In the genomic region with DNA sequence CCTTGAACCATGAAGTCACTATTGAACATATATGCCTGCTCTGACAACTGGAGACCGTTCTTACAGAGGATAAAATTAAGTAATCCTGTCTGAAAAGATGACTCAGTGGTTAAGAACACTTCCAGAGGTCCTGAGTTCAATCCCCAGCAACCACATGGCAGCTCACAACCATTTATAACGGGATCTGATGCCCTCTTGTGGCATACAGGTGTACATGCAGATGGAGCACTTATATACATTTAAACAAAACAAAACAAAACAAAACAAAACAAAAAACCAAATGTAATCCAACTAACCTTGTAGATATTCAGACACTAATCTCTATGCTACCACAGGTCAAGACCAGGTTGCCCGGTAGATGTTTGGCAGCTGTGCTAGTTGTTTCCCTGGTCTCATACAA, we compare ENCODE assay signal across 22 mouse cellular contexts. TPM values are rescaled to one million over a fixed set of nuclear protein-coding genes. Genes with fewer than 3 reads are reported as not detected.
DNase-seq lines count a peak whose midpoint lies in the region; ATAC-seq and TF ChIP-seq lines count a peak whose summit lies in the region.
"Had no signal": no experiment of that assay in that cellular context is flagged by ENCODE, and none has a peak within 500 bp of the region (broad histone marks: within the 10 kb centered on the region; RNA-seq: fewer than 3 reads in every experiment).

No protein-coding gene starts in this region.

- H3K36me3 ChIP-seq in forebrain, postnatal 0 days (ENCODE audit: insufficient read depth) = no peaks in the 10 kb centered on the region
- H3K36me3 ChIP-seq in forebrain, embryonic 14.5 days (ENCODE audit: control insufficient read depth, insufficient read depth, low read length) = 0 out of 2 replicates have a peak, but pooled peaks cover 4% of the 10 kb centered on the region
- H3K36me3 ChIP-seq in liver, embryonic 14.5 days (replicated peaks; ENCODE audit: control insufficient read depth, insufficient read depth, low read depth) = no peaks in the 10 kb centered on the region
- H3K36me3 ChIP-seq in liver, embryonic 12.5 days = no peaks in the 10 kb centered on the region
- H3K36me3 ChIP-seq: neural tube, embryonic 12.5 days; stomach, embryonic 15.5 days had no signal

- H3K9ac ChIP-seq in forebrain, postnatal 0 days = no peak overlapping the region
- H3K9ac ChIP-seq in forebrain, embryonic 14.5 days (ENCODE audit: low read length) = no peak overlapping the region
- no peak overlapping the region for H3K9ac ChIP-seq in liver, embryonic 14.5 days (replicated peaks)
- H3K9ac ChIP-seq in liver, embryonic 12.5 days = no peak overlapping the region
- H3K9ac ChIP-seq: forebrain, embryonic 13.5 days; neural tube, embryonic 12.5 days; stomach, embryonic 15.5 days had no signal

- 0 out of 2 replicates have a peak, but pooled peaks cover 5% of the 10 kb centered on the region for H3K4me1 ChIP-seq in forebrain, postnatal 0 days (ENCODE audit: insufficient read depth)
- H3K4me1 ChIP-seq in forebrain, embryonic 14.5 days (ENCODE audit: control insufficient read depth, insufficient read depth, low read length) = no peaks in the 10 kb centered on the region
- no peaks in the 10 kb centered on the region for H3K4me1 ChIP-seq in liver, embryonic 14.5 days (replicated peaks; ENCODE audit: control insufficient read depth in 2 of 2, insufficient read depth in 2 of 2, low read length in 1 of 2)
- H3K4me1 ChIP-seq in liver, embryonic 12.5 days = peaks cover 13% of the 10 kb centered on the region
- H3K4me1 ChIP-seq: forebrain, embryonic 13.5 days had no signal

- no peaks in the 10 kb centered on the region for H3K27me3 ChIP-seq in forebrain, postnatal 0 days (ENCODE audit: insufficient read depth, low read length)
- H3K27me3 ChIP-seq in forebrain, embryonic 14.5 days (replicated peaks; ENCODE audit: control insufficient read depth, insufficient read depth, low read length) = no peaks in the 10 kb centered on the region
- no peaks in the 10 kb centered on the region for H3K27me3 ChIP-seq in liver, embryonic 14.5 days (ENCODE audit: control insufficient read depth, insufficient read depth, low read length)
- no peaks in the 10 kb centered on the region for H3K27me3 ChIP-seq in liver, embryonic 12.5 days (replicated peaks)
- H3K27me3 ChIP-seq: forebrain, embryonic 13.5 days; neural tube, embryonic 12.5 days; stomach, embryonic 15.5 days had no signal

- WGBS in forebrain, postnatal 0 days = 93% methylated on average over 3 of the region's 3 CpGs
- 93% methylated on average over 3 of the region's 3 CpGs for WGBS in forebrain, embryonic 14.5 days
- WGBS in liver, embryonic 14.5 days (ENCODE audit: insufficient replicate concordance) = 61% methylated on average over 3 of the region's 3 CpGs
- WGBS in liver, embryonic 12.5 days (ENCODE audit: insufficient replicate concordance) = 75% methylated on average over 3 of the region's 3 CpGs

- no peak overlapping the region for H3K4me2 ChIP-seq in forebrain, postnatal 0 days (ENCODE audit: low read depth)
- H3K4me2 ChIP-seq in forebrain, embryonic 14.5 days (ENCODE audit: low read length) = no peak overlapping the region
- no peak overlapping the region for H3K4me2 ChIP-seq in liver, embryonic 14.5 days (ENCODE audit: low read depth)
- no peak overlapping the region for H3K4me2 ChIP-seq in liver, embryonic 12.5 days
- H3K4me2 ChIP-seq: forebrain, embryonic 13.5 days; heart, embryonic 11.5 days; neural tube, embryonic 12.5 days; stomach, embryonic 15.5 days had no signal

- TF ChIP-seq CTCF in forebrain, postnatal 0 days (IDR thresholded peaks at IDR 0.05; ENCODE audit: low read depth) = peak; percentile 26; the same call in 1 of the 2 replicates
- peak; percentile 51 for TF ChIP-seq CTCF in liver, embryonic 14.5 days (IDR thresholded peaks at IDR 0.05; ENCODE audit: low read depth)

- H3K9me3 ChIP-seq in forebrain, postnatal 0 days (ENCODE audit: low read length) = no peaks in the 10 kb centered on the region
- H3K9me3 ChIP-seq in forebrain, embryonic 14.5 days (replicated peaks; ENCODE audit: control insufficient read depth, low read length) = no peaks in the 10 kb centered on the region
- no peaks in the 10 kb centered on the region for H3K9me3 ChIP-seq in liver, embryonic 14.5 days (ENCODE audit: control insufficient read depth, low read length)
- no peaks in the 10 kb centered on the region for H3K9me3 ChIP-seq in liver, embryonic 12.5 days (replicated peaks)
- H3K9me3 ChIP-seq: forebrain, embryonic 13.5 days; neural tube, embryonic 12.5 days; stomach, embryonic 15.5 days had no signal

- no peak for DNase-seq in forebrain, postnatal 0 days
- no peak for DNase-seq in forebrain, embryonic 14.5 days (ENCODE audit: low spot score)
- DNase-seq in liver, embryonic 14.5 days (ENCODE audit: low read depth in 3 of 3, low spot score in 3 of 3) = no peak
- DNase-seq in ES-CJ7 (ENCODE audit: low read depth, low spot score) = peak; percentile 48
- no peak for DNase-seq in kidney, adult 9 months
- no peak for DNase-seq in embryo, embryonic 11 days
- DNase-seq: adrenal gland, postnatal 36 days; cerebellum, postnatal 36 days; lung, postnatal 4 days; midbrain, embryonic 14.5 days; thymus, postnatal 36 days had no signal

- no peak for TF ChIP-seq EP300 in liver, embryonic 14.5 days (IDR thresholded peaks at IDR 0.05; ENCODE audit: low read depth)

- no peak overlapping the region for H3K27ac ChIP-seq in forebrain, postnatal 0 days (ENCODE audit: low read depth, low read length)
- no peak overlapping the region for H3K27ac ChIP-seq in forebrain, embryonic 14.5 days (ENCODE audit: low read depth, low read length)
- H3K27ac ChIP-seq in liver, embryonic 14.5 days = no peak overlapping the region
- no peak overlapping the region for H3K27ac ChIP-seq in liver, embryonic 12.5 days
- H3K27ac ChIP-seq: forebrain, embryonic 13.5 days; neural tube, embryonic 12.5 days; stomach, embryonic 15.5 days had no signal

- ATAC-seq in forebrain, postnatal 0 days = no peak
- no peak for ATAC-seq in forebrain, embryonic 14.5 days
- no peak for ATAC-seq in liver, embryonic 14.5 days (ENCODE audit: insufficient read depth)
- ATAC-seq in liver, embryonic 12.5 days = no peak
- peak; percentile 45; the same call in 1 of the 2 replicates for ATAC-seq in megakaryocyte progenitor cell, adult 5-6 weeks (replicated peaks; ENCODE audit: poor library complexity)
- ATAC-seq: forebrain, embryonic 13.5 days; intestine, embryonic 16.5 days had no signal

- H3K4me3 ChIP-seq in forebrain, postnatal 0 days (ENCODE audit: low read depth, low read length) = no peak overlapping the region
- H3K4me3 ChIP-seq in forebrain, embryonic 14.5 days (ENCODE audit: low read depth, low read length) = no peak overlapping the region
- no peak overlapping the region for H3K4me3 ChIP-seq in liver, embryonic 14.5 days (ENCODE audit: insufficient read depth in 1 of 2, low read depth in 2 of 2, low read length in 2 of 2)
- H3K4me3 ChIP-seq in liver, embryonic 12.5 days = no peak overlapping the region
- H3K4me3 ChIP-seq: forebrain, embryonic 13.5 days; neural tube, embryonic 12.5 days; stomach, embryonic 15.5 days had no signal

RNA-seq across cellular contexts. Expression of a gene that starts 32.3 kb away (rescaled TPM):
- 56.1 and 72.0 TPM in 2 replicates for total RNA-seq in forebrain, postnatal 0 days (2014; rRNA removed)
- polyA plus RNA-seq in forebrain, postnatal 0 days (2015; fragmentation: Nextera tagmentation; extraction: Ambion mirVana) = 36.0 and 41.6 TPM in 2 replicates
- 71.7 and 76.2 TPM in 2 replicates for polyA plus RNA-seq in forebrain, embryonic 14.5 days (2014; fragmentation: Nextera tagmentation; extraction: Ambion mirVana)
- polyA plus RNA-seq in liver, embryonic 14.5 days (2012; rRNA removed) = 1.8 and 3.2 TPM in 2 replicates
- 2.8 and 4.4 TPM in 2 replicates for polyA plus RNA-seq in liver, embryonic 14.5 days (2014; fragmentation: Nextera tagmentation; extraction: Ambion mirVana)
- 9.6 and 10.0 TPM in 2 replicates for polyA plus RNA-seq in liver, embryonic 12.5 days (2016; fragmentation: Nextera tagmentation; extraction: Ambion mirVana)
- 6.5 and 9.7 TPM in 2 replicates for total RNA-seq in megakaryocyte progenitor cell, adult 5-6 weeks (2015)
- 2.6 and 4.0 TPM in 2 replicates for total RNA-seq in megakaryocyte progenitor cell, adult 5-6 weeks (2017)

RNA-seq across cellular contexts. Expression of a gene that starts 44.4 kb away (rescaled TPM):
- not detected in 2 replicates for total RNA-seq in forebrain, postnatal 0 days (2014; rRNA removed)
- polyA plus RNA-seq in forebrain, postnatal 0 days (2015; fragmentation: Nextera tagmentation; extraction: Ambion mirVana) = 0.22 TPM in 1 of 2 replicates, not detected in the other
- 0.31 TPM in 1 of 2 replicates, not detected in the other for polyA plus RNA-seq in forebrain, embryonic 14.5 days (2014; fragmentation: Nextera tagmentation; extraction: Ambion mirVana)
- polyA plus RNA-seq in liver, embryonic 14.5 days (2012; rRNA removed) = 0.18 and 0.26 TPM in 2 replicates
- 0.19 and 0.22 TPM in 2 replicates for polyA plus RNA-seq in liver, embryonic 14.5 days (2014; fragmentation: Nextera tagmentation; extraction: Ambion mirVana)
- polyA plus RNA-seq in liver, embryonic 12.5 days (2016; fragmentation: Nextera tagmentation; extraction: Ambion mirVana) = 0.28 and 0.56 TPM in 2 replicates
- 1.7 TPM in 1 of 2 replicates, not detected in the other for total RNA-seq in megakaryocyte progenitor cell, adult 5-6 weeks (2015)
- total RNA-seq in megakaryocyte progenitor cell, adult 5-6 weeks (2017) = 0.50 and 1.2 TPM in 2 replicates
- total RNA-seq: hematopoietic stem cell, adult 5-6 weeks; liver, adult 2 months had no signal
- polyA plus RNA-seq: large intestine, adult 2 months; liver, adult 2 months; midbrain, embryonic 14.5 days; small intestine, adult 2 months had no signal

RNA-seq across cellular contexts. Expression of a gene that starts 45.6 kb away (rescaled TPM):
- total RNA-seq in forebrain, postnatal 0 days (2014; rRNA removed) = 2.0 and 2.3 TPM in 2 replicates
- polyA plus RNA-seq in forebrain, postnatal 0 days (2015; fragmentation: Nextera tagmentation; extraction: Ambion mirVana) = 0.90 and 0.97 TPM in 2 replicates
- 0.80 and 1.1 TPM in 2 replicates for polyA plus RNA-seq in forebrain, embryonic 14.5 days (2014; fragmentation: Nextera tagmentation; extraction: Ambion mirVana)
- 4.0 and 4.9 TPM in 2 replicates for polyA plus RNA-seq in liver, embryonic 14.5 days (2012; rRNA removed)
- 1.9 and 3.2 TPM in 2 replicates for polyA plus RNA-seq in liver, embryonic 14.5 days (2014; fragmentation: Nextera tagmentation; extraction: Ambion mirVana)
- 5.7 and 6.0 TPM in 2 replicates for polyA plus RNA-seq in liver, embryonic 12.5 days (2016; fragmentation: Nextera tagmentation; extraction: Ambion mirVana)
- total RNA-seq in megakaryocyte progenitor cell, adult 5-6 weeks (2015) = 12.8 and 15.8 TPM in 2 replicates
- total RNA-seq in megakaryocyte progenitor cell, adult 5-6 weeks (2017) = 15.7 and 16.8 TPM in 2 replicates
